Mouse (Mus musculus) urinary bladder, postnatal 10 days (tissue): Measurements from ENCODE around the gene Stkld1.

ENCODE experiments used
- DNase-seq: peaks from one replicate; pipeline ENCODE4 v3.0.0; 2022; ENCODE audit warnings: low spot score

Gene Stkld1

DNA sequence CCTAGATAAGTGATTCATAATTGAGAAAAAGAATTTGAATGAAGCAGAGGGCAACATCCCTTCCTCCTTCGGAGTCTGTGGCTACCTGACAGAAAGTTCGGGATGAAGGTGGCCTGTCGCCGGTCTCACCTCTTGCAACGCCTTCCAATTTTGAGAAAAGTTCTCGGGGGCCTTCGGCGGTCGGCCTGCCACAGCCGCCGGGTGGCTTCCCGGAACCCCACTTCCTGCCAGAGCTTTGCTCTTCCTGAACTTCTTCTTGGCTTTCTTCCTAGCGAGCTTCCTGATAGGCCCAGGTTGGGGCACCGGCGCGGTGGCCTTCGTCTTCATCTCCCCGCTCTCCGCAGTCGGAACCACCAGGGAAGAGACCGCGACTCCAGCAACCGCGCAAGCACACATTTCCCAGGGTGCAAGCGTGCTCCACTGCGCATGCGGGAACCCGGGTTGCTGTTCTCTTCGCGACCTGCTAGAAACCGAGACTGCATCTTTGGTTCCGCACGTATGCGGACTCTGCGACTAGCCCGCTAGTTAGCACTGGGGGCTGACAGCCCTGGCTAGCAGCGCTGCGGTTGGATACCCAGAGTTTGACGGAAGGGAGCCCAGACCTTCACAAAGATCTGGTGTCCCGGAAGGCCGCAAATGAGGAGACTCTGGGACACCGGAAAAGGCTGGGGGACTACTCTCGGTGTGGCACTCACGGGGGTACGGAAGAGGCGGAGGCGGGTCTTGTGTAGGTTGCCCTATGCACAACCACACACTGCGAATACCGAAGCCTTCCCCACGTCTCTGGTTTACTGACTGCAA, 30.3 kb downstream of the Stkld1 start, which contains the start of gene Rexo4:
TSS of gene Rexo4 (minus strand) at position 464 of the 801 bp plus-strand sequence.
- DNase-seq = peak; percentile 80

DNA sequence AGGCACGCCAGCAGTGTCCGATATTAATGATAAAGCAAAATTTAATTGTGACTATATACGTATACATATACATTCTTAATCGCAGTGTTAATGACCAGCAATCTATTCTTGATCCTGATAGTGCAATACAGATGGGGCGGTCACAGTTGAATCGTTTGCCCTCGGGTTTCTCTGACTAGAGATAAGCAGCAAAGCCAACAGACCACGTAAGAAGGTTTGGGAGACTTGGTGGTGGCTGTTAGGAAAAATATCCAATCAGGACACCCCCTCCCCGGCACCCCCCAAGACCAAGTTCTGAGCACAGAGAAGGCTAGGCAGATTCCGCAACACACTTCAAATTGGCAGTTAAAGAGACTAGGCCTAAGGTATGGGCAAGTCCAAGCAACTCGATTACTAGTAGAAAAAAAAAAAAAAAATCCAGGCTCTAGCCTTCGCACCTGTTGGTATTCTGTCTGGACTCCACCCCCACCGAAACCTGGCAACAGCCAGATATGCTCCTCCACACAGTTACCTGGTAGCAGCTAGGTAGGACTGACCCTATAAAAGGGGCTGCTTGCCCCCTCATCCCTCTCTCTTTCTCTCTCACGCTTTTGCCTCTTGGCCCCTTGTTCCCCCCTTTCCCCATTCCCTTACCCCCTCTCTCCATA, 31.0 kb downstream of the Stkld1 start:
- DNase-seq = no peak

DNA sequence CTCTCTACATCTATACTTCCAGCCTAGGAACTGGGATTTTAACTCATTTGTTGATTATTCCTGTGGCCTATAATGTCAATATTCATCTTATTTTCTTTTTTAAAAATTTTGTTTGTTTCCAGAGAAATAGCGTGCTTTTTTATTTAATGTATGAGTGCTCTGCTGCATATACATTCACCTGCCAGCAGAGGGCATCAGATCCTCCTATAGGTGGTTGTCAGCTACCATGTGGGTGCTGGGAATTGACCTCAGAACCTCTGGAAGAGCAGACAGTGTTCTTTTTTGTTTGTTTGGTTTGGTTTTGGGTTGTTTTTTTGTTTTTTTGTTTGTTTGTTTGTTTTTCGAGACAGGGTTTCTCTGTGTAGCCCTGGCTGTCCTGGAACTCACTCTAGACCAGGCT, 33.4 kb downstream of the Stkld1 start:
- no peak for DNase-seq

DNA sequence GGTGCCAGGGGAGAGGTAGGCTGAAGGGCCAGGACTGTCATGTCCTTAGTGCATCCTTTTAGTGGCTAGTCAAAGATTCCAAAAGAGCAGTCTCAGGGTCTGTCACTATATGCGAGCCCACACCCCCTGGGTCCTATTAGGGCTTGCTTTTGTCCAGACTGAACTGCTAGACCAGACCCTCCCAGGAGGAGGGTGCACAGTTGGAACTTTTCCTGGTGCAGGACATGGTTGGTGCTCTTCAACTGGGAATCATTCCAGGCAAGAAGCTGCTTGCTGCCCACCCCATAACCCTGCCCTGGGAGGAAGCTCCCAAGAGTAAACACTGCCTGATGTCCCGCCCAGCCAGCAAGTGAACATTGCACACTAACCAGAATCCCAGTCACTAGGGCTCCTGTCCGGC, 39.3 kb downstream of the Stkld1 start, which contains the start of gene Adamts13:
TSS of gene Adamts13 (plus strand) at position 301 of the 400 bp plus-strand sequence.
- DNase-seq = no peak

DNA sequence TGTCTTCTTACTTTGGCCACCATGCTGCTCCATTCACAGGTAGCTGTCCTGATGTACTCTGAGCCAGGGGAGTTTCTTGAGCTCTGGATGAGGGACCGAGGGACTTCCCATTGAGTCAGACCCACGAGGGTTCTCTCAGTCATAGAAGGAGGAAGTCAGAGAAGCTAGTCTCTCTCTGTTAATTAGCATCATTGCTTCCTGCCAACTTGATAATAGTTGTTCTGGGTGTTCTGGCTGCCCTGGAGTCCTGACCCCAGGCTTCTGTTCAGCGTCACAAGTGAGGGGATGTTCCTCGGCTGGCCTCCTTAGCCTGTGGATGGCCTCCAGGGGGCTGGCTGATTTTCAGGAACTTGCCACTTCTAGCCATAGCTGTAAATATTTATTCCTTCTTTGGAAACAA, 40.1 kb downstream of the Stkld1 start:
- no peak for DNase-seq

DNA sequence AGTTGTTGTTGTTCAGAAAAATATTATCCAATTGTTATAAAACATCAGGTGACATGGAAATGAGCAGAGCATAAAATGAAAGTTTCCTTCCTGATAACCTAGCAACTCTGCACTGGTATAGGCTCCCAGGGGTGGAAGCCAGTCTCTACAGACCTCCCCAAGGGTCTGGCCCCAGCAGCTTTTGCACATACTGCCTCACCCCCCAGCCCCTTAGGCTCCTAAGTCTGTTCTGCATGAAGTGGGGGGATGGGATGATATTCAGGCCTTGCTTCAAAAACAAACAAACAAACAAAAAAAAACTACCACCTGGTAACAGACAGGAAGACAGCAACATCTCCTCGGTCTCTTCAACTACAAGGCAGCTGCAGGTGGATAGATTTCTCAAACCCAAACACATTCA, 46.5 kb downstream of the Stkld1 start:
- no peak for DNase-seq

DNA sequence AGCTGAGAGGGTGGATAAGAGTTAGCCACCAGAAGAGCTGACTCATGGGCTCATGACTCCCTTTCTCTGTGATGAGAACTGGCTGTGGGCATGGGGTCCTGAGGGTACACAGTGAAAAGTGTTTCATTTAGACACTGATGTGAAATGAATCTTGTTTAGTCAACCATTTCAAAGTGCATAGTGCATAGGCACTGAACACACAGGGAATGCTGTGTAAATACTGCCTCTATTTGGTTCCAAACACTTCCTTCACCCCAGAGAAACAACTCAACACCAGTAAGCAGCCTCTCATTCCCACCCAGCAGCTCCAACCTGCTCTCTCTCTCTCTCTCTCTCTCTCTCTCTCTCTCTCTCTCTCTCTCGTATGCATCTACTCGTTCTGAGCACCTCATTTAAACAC, 50.3 kb downstream of the Stkld1 start:
- DNase-seq = no peak

DNA sequence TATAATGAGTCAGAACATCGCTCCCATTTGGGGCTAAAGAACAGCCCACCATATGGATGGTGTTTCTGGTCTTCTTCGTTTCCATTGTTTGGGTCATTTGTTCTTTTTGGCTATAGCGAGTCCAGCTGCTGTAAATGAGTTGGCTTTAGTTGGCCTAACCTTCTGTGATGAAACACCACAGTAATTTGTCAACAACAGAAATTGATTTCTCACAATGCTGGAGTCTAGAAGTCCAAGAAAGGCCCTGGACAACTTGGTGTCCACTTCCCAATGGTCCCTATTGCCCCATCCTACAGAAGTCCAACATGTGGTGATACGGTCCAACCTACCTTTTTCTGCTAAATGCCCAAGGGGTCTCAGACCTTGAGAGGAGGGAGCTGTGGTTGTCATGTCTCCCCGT, 50.8 kb downstream of the Stkld1 start:
- no peak for DNase-seq

DNA sequence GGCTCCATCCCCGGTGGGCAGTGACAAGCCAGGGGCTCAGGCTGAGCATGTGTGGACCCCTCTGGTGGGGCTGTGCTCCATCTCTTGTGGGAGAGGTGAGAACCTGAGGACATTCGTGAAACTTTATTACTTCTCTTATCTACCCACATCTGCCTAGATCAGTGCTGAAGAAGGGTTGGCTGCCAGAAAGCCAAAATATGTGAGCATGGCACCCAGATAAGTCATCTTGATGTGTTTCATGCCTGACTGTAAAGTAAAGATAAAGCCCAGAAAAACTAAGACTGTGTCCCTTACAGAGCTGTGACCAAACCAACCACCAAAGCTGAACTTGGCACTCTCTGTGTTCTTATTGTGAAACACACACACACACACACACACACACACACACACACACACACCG, 60.1 kb downstream of the Stkld1 start:
- no peak for DNase-seq

DNA sequence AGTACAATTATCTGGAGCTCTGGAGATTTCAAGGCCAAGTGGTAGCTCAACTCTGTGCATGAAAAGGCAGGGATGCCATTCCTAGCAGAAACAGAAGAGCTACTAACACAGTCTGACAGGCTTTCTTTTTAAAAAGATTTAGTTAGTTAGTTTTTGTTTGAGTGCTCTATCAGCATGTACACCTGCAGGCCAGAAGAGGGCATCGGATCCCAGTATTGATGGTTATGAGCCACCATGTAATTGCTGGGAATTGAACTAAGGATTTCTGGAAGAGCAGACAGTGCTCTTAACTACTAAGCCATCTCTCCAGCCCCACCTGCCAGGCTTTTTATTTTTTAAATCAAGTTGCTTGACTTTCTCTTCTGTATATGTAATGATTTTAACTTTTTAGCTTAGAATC, 63.7 kb downstream of the Stkld1 start:
- DNase-seq = no peak

DNA sequence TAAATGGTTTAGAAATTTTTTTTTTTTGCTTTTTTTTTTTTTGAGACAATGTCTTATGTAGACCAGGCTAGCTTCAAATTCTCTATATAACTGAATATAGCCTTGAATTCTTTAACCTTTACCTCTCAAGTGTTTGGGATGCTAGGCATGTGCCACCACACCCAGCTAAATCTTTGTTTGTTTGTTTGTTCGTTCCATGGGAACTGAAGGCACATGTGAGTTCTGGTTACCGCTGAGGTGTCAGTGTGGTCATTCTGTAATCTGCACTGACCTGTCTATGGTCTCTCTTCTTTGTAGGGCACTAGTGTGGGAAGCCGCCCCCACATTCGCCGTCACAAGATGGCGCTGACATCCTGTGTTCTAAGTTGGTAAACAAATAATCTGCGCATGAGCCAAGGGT, 64.1 kb downstream of the Stkld1 start:
- DNase-seq = no peak
